Mouse (Mus musculus) CH12.LX (cell line): ENCODE measurements at regions not wholly inside any gene's neighbourhood (a gene's known extent, or its start where the extent isn't known, plus 50 kb on each side); places are given as distances from the start of the nearest gene placed in this dataset.

Source experiments
- DNase-seq: peaks from one replicate; pipeline ENCODE4 v3.0.0-alpha.2; 2013; ENCODE audit errors: extremely low read depth
- H3K27ac ChIP-seq: 2 replicates; pipeline ENCODE4 v1.5.1; 2012; ENCODE audit warnings: low read depth, mild to moderate bottlenecking, control low read depth, moderate library complexity; ENCODE audit not compliant: insufficient read depth
- H3K27me3 ChIP-seq: replicated peaks from 2 replicates; pipeline ENCODE3; 2012; ENCODE audit warnings: inconsistent platforms
- H3K36me3 ChIP-seq, 2 experiments: replicated peaks in 1 of 2; 2 replicates each; pipeline versions ENCODE3 to v1.6.1; 2012; ENCODE audit warnings: inconsistent platforms in 1 of 2, low read length in 1 of 2, mild to moderate bottlenecking in 1 of 2, mixed read lengths in 1 of 2, moderate library complexity in 1 of 2; ENCODE audit not compliant: control insufficient read depth in 1 of 2, insufficient read depth in 1 of 2
- H3K4me1 ChIP-seq, 2 experiments: 2 replicates each; pipeline ENCODE4 v1.6.1; 2012; ENCODE audit warnings: inconsistent platforms in 1 of 2, moderate library complexity in 1 of 2; ENCODE audit not compliant: insufficient read depth in 2 of 2, control insufficient read depth in 1 of 2
- H3K4me2 ChIP-seq: 2 replicates; pipeline ENCODE4 v1.6.1; 2012; ENCODE audit warnings: low read depth, mild to moderate bottlenecking, control low read depth; ENCODE audit not compliant: poor library complexity, insufficient read depth, severe bottlenecking
- H3K4me3 ChIP-seq, 3 experiments: fragments of 150-350 bp in 1 of 3; sonication (generic) in 1 of 3; replicated peaks in 1 of 3; 2 replicates each; pipeline versions ENCODE3 to v1.5.1; 2011 to 2012; ENCODE audit warnings: low read depth in 2 of 3, low read length in 2 of 3, mild to moderate bottlenecking in 2 of 3, moderate library complexity in 2 of 3, control low read depth in 1 of 3, improper control_type of control experiment in 1 of 3, inconsistent platforms in 1 of 3, mixed read lengths in 1 of 3; ENCODE audit not compliant: poor library complexity in 1 of 3
- H3K79me2 ChIP-seq: replicated peaks from 2 replicates; pipeline ENCODE4 v1.6.1; 2012; ENCODE audit warnings: mild to moderate bottlenecking, moderate library complexity; ENCODE audit not compliant: control insufficient read depth, poor library complexity, insufficient read depth, severe bottlenecking; ENCODE audit errors: extremely low read depth
- H3K9ac ChIP-seq: 2 replicates; pipeline ENCODE4 v1.6.1; 2012; ENCODE audit warnings: low read depth, mild to moderate bottlenecking, control low read depth, moderate library complexity; ENCODE audit not compliant: insufficient read depth
- H3K9me3 ChIP-seq: replicated peaks from 2 replicates; pipeline ENCODE3; 2012; ENCODE audit warnings: low read length, inconsistent platforms, mixed read lengths
- BHLHE40 ChIP-seq: IDR thresholded peaks from 2 replicates; pipeline ENCODE4 v1.6.1; 2011; ENCODE audit warnings: mild to moderate bottlenecking, low read depth, low read length, improper control_type of control experiment
- CHD1 ChIP-seq: IDR thresholded peaks from 2 replicates; pipeline ENCODE4 v1.6.1; 2012; ENCODE audit warnings: low read depth, low read length, improper control_type of control experiment, inconsistent platforms
- CHD2 ChIP-seq: IDR thresholded peaks from 2 replicates; pipeline ENCODE4 v1.6.1; 2011; ENCODE audit warnings: low read length, improper control_type of control experiment
- CTCF ChIP-seq, 2 experiments: IDR thresholded peaks in 1 of 2; conservative IDR thresholded peaks in 1 of 2; 2 replicates each; pipeline ENCODE4 v1.5.1; 2011 to 2012; ENCODE audit warnings: low read depth in 2 of 2, low read length in 2 of 2, improper control_type of control experiment in 1 of 2, inconsistent platforms in 1 of 2, mild to moderate bottlenecking in 1 of 2, moderate library complexity in 1 of 2
- E2F4 ChIP-seq: IDR thresholded peaks from 2 replicates; pipeline ENCODE4 v1.6.1; 2011; ENCODE audit warnings: low read depth, low read length, improper control_type of control experiment; ENCODE audit not compliant: insufficient replicate concordance
- ELF1 ChIP-seq: IDR thresholded peaks from 2 replicates; pipeline ENCODE4 v1.6.1; 2014; ENCODE audit warnings: low read depth, mild to moderate bottlenecking, inconsistent platforms, low read length, improper control_type of control experiment
- EP300 ChIP-seq: IDR thresholded peaks from 2 replicates; pipeline ENCODE4 v1.6.1; 2011; ENCODE audit warnings: low read length, improper control_type of control experiment
- GABPA ChIP-seq: IDR thresholded peaks from 2 replicates; pipeline ENCODE4 v1.6.1; 2012; ENCODE audit warnings: low read depth, low read length, improper control_type of control experiment, inconsistent platforms; ENCODE audit not compliant: insufficient replicate concordance
- HCFC1 ChIP-seq: IDR thresholded peaks from 2 replicates; pipeline ENCODE4 v1.6.1; 2012; ENCODE audit warnings: low read depth, mild to moderate bottlenecking, inconsistent platforms, low read length, improper control_type of control experiment
- IRF4 ChIP-seq: IDR thresholded peaks from 2 replicates; pipeline ENCODE4 v1.6.1; 2014; ENCODE audit warnings: low read depth, mild to moderate bottlenecking, inconsistent platforms, low read length, improper control_type of control experiment
- JUN ChIP-seq: IDR thresholded peaks from 2 replicates; pipeline ENCODE4 v1.6.1; 2011; ENCODE audit warnings: low read depth, mild to moderate bottlenecking, low read length, improper control_type of control experiment, moderate library complexity; ENCODE audit not compliant: insufficient read depth
- KAT2A ChIP-seq: IDR thresholded peaks from 2 replicates; pipeline ENCODE4 v1.6.1; 2012; ENCODE audit warnings: low read length, improper control_type of control experiment, inconsistent platforms; ENCODE audit not compliant: insufficient replicate concordance
- MAFK ChIP-seq: IDR thresholded peaks from 2 replicates; pipeline ENCODE4 v1.6.1; 2011; ENCODE audit warnings: low read length, improper control_type of control experiment; ENCODE audit not compliant: insufficient replicate concordance
- MAX ChIP-seq: IDR thresholded peaks from 2 replicates; pipeline ENCODE4 v1.6.1; 2011; ENCODE audit warnings: low read length, improper control_type of control experiment
- MAZ ChIP-seq: IDR thresholded peaks from 2 replicates; pipeline ENCODE4 v1.6.1; 2012; ENCODE audit warnings: low read depth, mild to moderate bottlenecking, inconsistent platforms, low read length, improper control_type of control experiment, moderate library complexity
- MXI1 ChIP-seq: IDR thresholded peaks from 2 replicates; pipeline ENCODE4 v1.6.1; 2011; ENCODE audit warnings: mild to moderate bottlenecking, low read depth, low read length, improper control_type of control experiment
- NRF1 ChIP-seq: IDR thresholded peaks from 2 replicates; pipeline ENCODE4 v1.6.1; 2014; ENCODE audit warnings: low read depth, mild to moderate bottlenecking, inconsistent platforms, low read length, improper control_type of control experiment, moderate library complexity
- PAX5 ChIP-seq: IDR thresholded peaks from 2 replicates; pipeline ENCODE4 v1.6.1; 2012; ENCODE audit warnings: low read length, inconsistent platforms, mixed read lengths
- POLR2A ChIP-seq: IDR thresholded peaks from 2 replicates; pipeline ENCODE4 v1.6.1; 2011; ENCODE audit warnings: low read depth, mild to moderate bottlenecking, improper control_type of control experiment, low read length
- POLR2AphosphoS2 ChIP-seq: IDR thresholded peaks from 2 replicates; pipeline ENCODE4 v1.6.1; 2011; ENCODE audit warnings: low read depth, low read length, improper control_type of control experiment
- RAD21 ChIP-seq: IDR thresholded peaks from 2 replicates; pipeline ENCODE4 v1.6.1; 2011; ENCODE audit warnings: low read depth, mild to moderate bottlenecking, low read length, improper control_type of control experiment, moderate library complexity
- RCOR1 ChIP-seq: conservative IDR thresholded peaks from 2 replicates; pipeline ENCODE4 v1.6.1; 2012; ENCODE audit warnings: low read depth, mild to moderate bottlenecking, inconsistent platforms, low read length, improper control_type of control experiment
- SIN3A ChIP-seq: IDR thresholded peaks from 2 replicates; pipeline ENCODE4 v1.6.1; 2012; ENCODE audit warnings: low read length, improper control_type of control experiment, inconsistent platforms
- TBP ChIP-seq: conservative IDR thresholded peaks from 2 replicates; pipeline ENCODE4 v1.6.1; 2011; ENCODE audit warnings: low read depth, low read length, improper control_type of control experiment
- UBTF ChIP-seq: IDR thresholded peaks from 2 replicates; pipeline ENCODE4 v1.6.1; 2012; ENCODE audit warnings: low read depth, mild to moderate bottlenecking, inconsistent platforms, low read length, improper control_type of control experiment, moderate library complexity
- USF1 ChIP-seq: IDR thresholded peaks from 2 replicates; pipeline ENCODE4 v1.6.1; 2014; ENCODE audit warnings: low read depth, mild to moderate bottlenecking, inconsistent platforms, low read length, improper control_type of control experiment
- USF2 ChIP-seq: conservative IDR thresholded peaks from 2 replicates; pipeline ENCODE4 v1.6.1; 2011; ENCODE audit warnings: low read depth, low read length, improper control_type of control experiment
- ZC3H11A ChIP-seq: IDR thresholded peaks from 2 replicates; pipeline ENCODE4 v1.6.1; 2012; ENCODE audit warnings: low read depth, mild to moderate bottlenecking, inconsistent platforms, low read length, improper control_type of control experiment
- ZMIZ1 ChIP-seq: IDR thresholded peaks from 2 replicates; pipeline ENCODE4 v1.6.1; 2012; ENCODE audit warnings: low read depth, mild to moderate bottlenecking, inconsistent platforms, low read length, improper control_type of control experiment
- ZNF384 ChIP-seq: IDR thresholded peaks from 2 replicates; pipeline ENCODE4 v1.6.1; 2012; ENCODE audit warnings: low read depth, low read length, improper control_type of control experiment, inconsistent platforms
- dilution Hi-C: fragments of 300-500 bp; cut with MboI; formaldehyde crosslinking; loops from 2 replicates; pipeline ENCODE4 v1.14.3; 2020; ENCODE audit warnings: low sequenced_read_pairs; ENCODE audit not compliant: extremely low pct_unique_long_range_greater_than_20kb, extremely low pct_ligation_motif_present
- in situ Hi-C: fragments of 300-500 bp; cut with MboI; formaldehyde crosslinking; loops from 3 replicates; pipeline ENCODE4 v1.14.3; 2019; ENCODE audit warnings: low sequenced_read_pairs, low pct_ligation_motif_present, low pct_unique_long_range_greater_than_20kb, mixed read lengths

GRCm38 (mm10) chr13:83867831-83868473 lies 354.1 kb upstream of the Tmem161b start:
- no peaks in the 10 kb centered on the region for H3K27me3 ChIP-seq
- no peak overlapping the region for H3K9ac ChIP-seq
- no peak overlapping the region for H3K27ac ChIP-seq
- H3K36me3 ChIP-seq = no peaks in the 10 kb centered on the region
- in situ Hi-C loops (no loop called here), dilution Hi-C loops (no loop called here)
- H3K9me3 ChIP-seq = no peaks in the 10 kb centered on the region
- no peaks in the 10 kb centered on the region for H3K79me2 ChIP-seq
- no peak overlapping the region for H3K4me2 ChIP-seq
- peaks cover 0 to 5% of the 10 kb centered on the region in 2 experiments; a peak in 1 of 4 replicates for H3K4me1 ChIP-seq
- H3K4me3 ChIP-seq = no peak overlapping the region
- no peak for DNase-seq
- TF ChIP-seq MAX = no peak
- no peak for TF ChIP-seq MAFK
- no peak for TF ChIP-seq RCOR1
- no peak for TF ChIP-seq CHD1
- TF ChIP-seq POLR2AphosphoS2 = no peak
- TF ChIP-seq JUN = no peak
- no peak for TF ChIP-seq PAX5
- no peak for TF ChIP-seq ZC3H11A
- TF ChIP-seq RAD21 = no peak
- TF ChIP-seq SIN3A = no peak
- no peak for TF ChIP-seq ZNF384
- no peak for TF ChIP-seq GABPA
- TF ChIP-seq ZMIZ1 = no peak
- no peak for TF ChIP-seq NRF1
- no peak for TF ChIP-seq CTCF (conservative IDR thresholded peaks at IDR 0.05 in 1 of 2, IDR thresholded peaks at IDR 0.05 in 1 of 2; ENCODE audit: low read depth in 2 of 2, low read length in 2 of 2)
- TF ChIP-seq USF1 = no peak
- TF ChIP-seq BHLHE40 = no peak
- no peak for TF ChIP-seq CHD2

GRCm38 (mm10) chr13:83868922-83869321 lies 353.2 kb upstream of the Tmem161b start:
- Histone ChIP-seq H3K4me1 (peaks cover 0 to 5% of the 10 kb centered on the region in 2 experiments; a peak in 1 of 4 replicates), H3K4me2 (no peak overlapping the region), H3K9ac (no peak overlapping the region), H3K4me3 (no peak overlapping the region), H3K27ac (no peak overlapping the region), H3K9me3 (no peaks in the 10 kb centered on the region), H3K36me3 (no peaks in the 10 kb centered on the region), H3K79me2 (no peaks in the 10 kb centered on the region), H3K27me3 (no peaks in the 10 kb centered on the region)
- TF ChIP-seq ELF1 = no peak
- no peak for TF ChIP-seq HCFC1
- no peak for TF ChIP-seq MAZ
- TF ChIP-seq EP300 = no peak
- TF ChIP-seq IRF4 = no peak
- TF ChIP-seq POLR2A = no peak
- no peak for TF ChIP-seq MAFK
- no peak for TF ChIP-seq USF2
- TF ChIP-seq USF1 = no peak
- TF ChIP-seq MXI1 = no peak
- no peak for TF ChIP-seq E2F4
- no peak for TF ChIP-seq CHD2
- no peak for TF ChIP-seq UBTF
- TF ChIP-seq PAX5 = no peak
- no peak for TF ChIP-seq TBP
- no peak for TF ChIP-seq CHD1
- TF ChIP-seq KAT2A = no peak
- in situ Hi-C loops (no loop called here), dilution Hi-C loops (no loop called here)
- peak; percentile 12 for DNase-seq
